Mouse (Mus musculus) thymus, postnatal 4 days (tissue): ENCODE data around the gene Eps8.
A peak's percentile ranks its signal among the peaks of the same experiment; 100 is the strongest.
"Not testable (repeated sequence)": the region's sequence is repeated elsewhere in the genome, so short reads cannot be mapped to it uniquely, and the experiment has no call there.

Experiments
- DNase-seq: peaks from one replicate; pipeline ENCODE4 v3.0.0; 2021

Gene Eps8

DNA sequence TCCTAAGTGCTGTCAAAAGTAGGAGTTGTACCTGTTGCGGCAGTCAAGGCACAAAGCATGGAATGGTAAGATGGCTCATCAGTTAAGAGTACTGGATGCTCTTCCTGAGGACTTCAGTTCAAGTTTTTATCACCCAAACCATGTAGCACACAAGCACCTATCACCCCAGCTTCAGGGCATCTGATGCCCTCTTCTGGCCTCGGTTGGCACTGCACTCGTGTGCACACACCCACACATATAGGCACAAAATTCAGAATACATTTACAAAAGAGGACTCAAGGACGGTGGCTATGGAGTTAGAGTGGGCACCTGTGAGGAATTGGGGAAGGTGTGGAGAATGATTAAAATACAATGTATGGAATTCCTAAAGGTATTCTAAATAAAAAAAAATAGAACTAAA lies 185.1 kb downstream of the Eps8 start:
- DNase-seq = no peak

DNA sequence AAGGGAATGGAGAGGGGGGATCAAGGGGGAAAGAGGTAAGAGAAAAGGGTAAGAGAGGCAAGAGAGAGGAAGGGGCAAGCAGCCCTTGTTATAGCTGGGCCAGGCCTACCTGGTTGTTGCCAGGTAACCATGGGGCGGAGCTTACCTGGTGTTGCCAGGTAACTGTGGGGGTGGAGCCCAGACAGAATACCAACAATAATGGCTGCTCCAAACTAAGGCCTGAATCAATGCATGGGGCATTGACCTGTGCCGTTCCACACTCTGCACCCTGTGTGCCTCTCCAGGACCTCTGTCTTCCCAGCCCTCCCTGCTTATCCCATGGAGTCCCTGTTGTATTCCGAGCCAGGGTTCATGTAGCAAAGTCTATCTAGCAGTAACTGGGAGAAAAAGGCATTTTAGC lies 187.0 kb downstream of the Eps8 start:
- DNase-seq = no peak

DNA sequence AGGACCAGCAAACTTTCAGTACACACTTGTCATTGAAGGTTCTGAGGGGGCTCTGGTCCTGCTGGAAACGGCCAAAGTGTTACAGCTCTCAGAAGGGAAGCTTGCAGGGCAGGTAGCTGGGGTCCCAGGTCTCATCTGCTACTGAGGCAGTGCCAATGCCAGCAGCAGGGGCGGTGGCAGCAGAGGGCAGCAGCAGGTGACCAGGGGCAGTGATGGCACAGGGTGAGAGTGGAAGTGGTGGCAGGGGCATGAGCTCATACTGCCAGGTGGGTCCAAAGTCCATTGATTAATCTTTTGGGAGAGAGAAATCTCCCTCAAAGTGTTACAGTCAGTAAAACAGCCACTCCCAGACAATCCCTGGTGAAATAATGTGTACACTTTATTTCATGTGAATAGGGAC lies 188.4 kb downstream of the Eps8 start:
- no peak for DNase-seq

DNA sequence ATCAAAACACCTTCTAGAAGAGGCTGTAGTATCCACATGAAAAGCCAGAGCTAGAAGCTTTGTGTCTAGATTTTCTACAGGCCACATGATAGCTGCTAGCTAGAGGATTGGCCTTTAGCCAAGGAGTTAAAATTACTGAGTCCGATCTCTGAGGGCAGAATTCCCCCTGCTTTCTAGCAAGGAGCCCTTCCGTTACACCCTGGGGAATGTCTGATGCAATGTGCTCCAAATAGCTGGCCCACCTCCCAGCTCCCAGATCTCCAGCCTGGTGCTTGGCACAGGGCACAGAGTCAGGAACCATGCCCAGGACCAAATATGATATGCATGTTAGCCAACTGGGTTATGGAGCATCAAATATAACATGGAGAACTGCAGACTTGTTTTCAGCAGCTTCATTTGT lies 189.4 kb downstream of the Eps8 start:
- no peak for DNase-seq

DNA sequence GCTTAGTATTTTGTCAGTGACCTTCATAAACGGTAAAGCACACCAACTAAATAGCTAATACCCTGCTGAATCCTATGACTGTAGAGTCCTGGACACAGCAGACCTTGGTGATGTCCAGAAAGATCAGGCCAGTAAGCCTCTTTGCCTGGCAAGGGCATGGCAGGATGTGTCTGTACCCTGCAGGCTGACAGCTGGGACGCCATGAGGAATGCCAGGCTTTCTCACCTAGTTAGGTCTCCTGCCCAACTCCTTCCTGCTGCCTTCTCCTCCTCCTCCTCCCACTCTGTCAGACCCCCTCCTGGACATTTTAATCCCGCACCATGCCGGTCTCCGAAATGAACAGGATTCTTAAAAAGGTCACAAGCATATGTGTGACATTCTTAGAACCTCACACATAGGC lies 190.9 kb downstream of the Eps8 start:
- DNase-seq = no peak

DNA sequence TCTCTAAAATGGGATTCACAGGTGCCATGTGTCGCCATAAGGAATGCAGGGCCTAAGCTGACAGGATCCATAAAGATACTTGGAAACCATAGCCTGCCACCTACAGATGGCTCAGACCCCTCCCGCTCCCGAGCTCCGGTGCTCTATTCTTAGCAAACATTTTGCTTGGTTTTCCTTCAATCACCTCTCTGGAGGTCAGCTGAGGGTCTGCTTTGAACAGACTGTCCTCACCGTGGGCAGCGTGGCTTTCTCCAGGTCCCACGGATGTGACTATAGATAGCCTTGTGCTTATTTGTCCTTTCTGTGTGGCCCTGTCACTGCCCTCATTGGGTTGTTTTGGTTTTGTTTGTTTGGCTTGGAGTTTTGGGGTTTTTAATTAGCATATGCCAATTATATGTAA lies 196.5 kb downstream of the Eps8 start:
- no peak for DNase-seq

DNA sequence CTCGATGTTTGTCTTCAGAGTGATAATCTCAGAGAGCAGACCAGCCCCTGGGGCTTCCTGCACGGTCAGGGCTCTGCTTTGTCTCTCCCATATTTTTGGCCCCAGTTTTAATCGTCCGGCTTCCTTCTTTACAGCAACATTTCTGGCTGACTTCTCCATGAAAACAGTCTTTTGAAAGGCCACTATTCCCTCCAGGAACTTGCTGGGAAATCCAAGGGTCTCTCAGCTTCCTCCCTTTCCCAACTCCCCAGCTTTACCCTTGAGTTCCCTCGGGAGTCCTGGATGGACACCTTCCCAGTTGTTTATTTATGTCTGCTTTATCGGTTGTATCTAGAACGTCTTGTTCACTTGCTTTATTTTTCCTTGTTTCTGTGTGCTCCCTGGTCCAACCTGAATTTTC lies 197.5 kb downstream of the Eps8 start:
- DNase-seq = no peak

DNA sequence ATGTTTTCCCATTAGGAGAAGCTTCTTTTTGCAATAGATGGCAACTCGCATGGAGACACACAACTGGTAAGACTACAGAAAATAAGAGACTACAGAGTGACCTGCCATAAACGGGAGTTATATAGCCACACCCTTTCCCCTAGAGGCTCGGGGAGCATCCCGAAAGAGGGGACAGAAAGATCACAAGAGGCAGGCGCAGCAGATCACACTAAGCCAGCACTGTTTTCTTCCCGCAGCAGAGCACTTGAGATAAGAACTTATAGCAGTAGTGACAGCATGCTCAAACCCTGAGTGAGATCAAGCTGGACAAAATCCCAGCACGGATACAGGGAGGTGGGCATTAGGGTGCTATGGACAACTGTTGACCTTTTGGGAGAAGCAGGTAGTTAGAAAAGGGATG lies 198.6 kb downstream of the Eps8 start:
- DNase-seq = no peak

DNA sequence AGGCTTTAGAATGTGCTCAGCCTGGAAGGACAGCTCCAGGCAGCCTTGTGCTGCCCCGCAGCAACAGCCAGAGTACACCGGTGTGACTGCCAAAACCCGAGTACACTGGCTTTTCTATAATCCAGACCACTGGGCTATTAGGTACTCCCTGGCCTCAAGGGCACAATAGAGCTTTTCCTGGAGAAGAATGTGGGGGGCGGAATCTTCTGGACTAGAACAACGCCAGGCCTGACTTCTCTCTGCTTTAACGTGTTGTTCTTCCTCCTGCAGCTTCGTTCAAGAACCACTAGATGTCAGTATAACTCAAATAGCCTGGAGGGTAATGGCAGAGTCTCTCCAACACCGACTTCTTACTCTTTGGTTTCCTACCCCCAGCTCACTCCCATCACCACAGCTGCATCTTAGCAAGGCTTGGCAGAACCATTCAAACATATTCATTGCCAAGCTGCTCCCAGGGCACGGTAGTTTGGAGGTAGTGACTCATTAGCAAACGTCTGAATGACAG lies 199.1 kb downstream of the Eps8 start:
- peak; percentile 10 for DNase-seq

DNA sequence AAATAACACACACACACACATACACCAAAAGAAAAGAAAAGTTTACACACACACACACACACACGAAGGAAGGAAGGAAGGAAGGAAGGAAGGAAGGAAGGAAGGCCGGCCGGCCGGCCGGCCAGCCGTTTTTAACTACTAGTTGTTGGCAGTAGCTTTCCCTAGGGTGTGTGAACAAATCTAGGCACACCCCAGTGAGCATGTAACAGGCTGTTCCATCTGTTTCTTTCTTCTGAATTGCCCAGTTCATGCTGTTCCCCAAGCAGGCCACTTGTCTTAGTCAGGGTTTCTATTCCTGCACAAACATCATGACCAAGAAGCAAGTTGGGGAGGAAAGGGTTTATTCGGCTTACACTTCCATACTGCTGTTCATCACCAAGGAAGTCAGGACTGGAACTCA lies 208.6 kb downstream of the Eps8 start:
- not testable (repeated sequence) for DNase-seq

DNA sequence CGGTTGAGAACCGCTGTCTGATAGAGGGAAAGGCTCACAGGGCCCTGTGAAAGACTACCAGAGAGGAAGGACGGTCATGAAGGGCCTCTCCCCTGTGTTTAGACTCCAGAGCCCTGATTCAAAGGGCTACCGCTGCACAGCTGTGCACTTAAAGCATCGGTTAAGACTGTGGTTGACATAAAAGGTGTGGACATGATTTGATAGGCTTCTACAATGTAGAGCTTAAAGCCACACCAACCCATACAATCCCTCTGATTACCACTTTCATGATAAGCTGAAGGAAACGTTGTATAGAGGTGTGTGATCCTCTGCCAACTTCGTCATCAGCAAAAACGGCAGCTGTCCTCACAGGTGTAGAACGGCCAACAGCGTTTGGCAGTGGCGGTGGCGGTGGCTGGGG lies 211.6 kb downstream of the Eps8 start:
- DNase-seq = no peak

DNA sequence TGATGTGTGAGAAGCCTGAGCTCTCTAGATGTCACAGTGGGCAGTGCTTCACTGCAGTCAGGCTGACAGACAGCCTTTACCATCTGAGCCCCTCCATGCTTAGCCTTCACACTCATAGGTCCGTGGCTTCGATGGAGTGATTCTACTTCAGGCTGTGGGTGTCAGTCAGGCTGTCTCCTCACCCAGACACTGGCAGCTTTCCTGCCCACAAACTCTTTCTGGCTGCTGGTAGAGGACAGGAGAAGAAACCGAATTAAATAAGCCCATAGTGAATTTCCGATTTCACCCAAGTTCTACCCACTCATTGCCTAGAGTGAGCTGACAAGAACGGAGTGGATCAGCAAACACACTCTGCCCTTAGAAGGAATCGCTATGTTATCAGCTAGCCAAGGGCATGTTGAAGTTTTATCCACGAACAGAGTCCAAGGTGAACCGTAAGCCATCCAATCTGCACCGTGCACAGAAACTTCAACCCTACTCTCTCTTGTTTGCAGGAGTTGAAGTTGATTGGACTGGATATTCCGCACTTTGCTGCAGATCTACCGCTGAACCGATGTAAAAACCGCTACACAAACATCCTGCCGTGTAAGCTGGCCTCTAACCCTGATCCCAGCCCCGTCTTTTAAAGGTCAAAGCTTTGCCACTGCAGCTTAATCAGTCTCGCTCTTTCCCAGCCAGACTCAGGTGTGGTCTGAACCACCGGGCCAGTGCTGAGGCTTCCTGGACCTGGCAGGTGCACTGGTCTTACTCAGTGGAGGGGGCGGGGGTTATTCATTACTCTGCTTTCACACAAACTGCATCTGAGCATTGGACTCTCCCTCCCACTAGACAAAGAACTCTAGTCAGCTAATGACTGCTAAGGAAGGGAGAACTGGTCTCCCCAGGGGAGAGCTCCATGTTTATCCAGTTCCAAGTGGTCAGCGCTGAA lies 213.9 kb downstream of the Eps8 start:
- DNase-seq = no peak

DNA sequence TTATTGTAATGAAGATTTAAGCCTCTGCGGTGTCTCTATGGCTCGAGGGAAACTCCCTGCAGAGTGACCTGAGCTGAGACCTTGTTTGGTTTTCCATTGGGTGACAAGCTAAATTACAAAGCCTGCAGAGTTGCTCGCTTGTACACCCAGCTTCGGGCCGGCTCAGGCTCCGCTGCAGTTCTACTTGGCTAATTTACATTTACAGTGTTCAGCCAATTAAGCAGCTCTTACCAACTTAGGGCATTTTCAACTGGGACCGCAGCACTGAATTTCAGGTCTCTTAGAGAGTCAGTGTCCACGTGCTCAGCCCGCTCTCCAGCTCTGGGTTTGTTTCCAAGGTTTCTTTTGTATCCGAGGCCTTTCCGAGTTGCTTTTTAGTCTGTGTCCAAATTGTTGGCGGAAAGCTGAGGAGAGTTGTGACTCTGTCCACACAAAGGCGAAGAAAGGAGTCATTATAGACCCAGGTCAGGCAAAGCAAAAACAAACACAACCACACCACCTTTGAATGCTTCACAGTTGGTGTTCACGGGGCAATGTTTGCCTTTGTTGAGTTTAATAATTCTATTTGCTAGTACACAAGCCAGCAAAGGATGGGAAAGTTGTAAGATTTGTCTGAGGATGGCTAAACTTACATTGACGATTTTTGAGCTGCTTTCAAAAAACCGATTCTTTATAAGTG lies 216.6 kb downstream of the Eps8 start:
- no peak for DNase-seq

DNA sequence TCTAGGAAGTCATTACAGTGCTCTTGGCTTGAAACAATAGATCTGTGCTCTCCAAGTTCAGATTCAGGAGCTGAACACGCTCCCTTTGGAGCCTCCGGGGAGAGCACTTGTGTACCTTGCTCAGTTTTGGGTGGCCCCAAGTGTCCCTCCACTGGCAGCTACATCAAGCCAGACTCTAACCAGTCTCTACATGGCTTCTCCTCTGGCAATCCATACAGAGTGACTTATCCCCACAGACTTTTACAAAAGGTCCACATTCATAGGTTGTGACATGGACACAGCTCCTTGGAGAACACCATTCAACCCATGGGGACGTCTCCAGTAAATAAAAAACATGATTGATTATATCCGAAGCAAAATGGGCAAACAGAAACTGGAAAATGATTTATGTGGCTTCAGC lies 217.2 kb downstream of the Eps8 start:
- no peak for DNase-seq

DNA sequence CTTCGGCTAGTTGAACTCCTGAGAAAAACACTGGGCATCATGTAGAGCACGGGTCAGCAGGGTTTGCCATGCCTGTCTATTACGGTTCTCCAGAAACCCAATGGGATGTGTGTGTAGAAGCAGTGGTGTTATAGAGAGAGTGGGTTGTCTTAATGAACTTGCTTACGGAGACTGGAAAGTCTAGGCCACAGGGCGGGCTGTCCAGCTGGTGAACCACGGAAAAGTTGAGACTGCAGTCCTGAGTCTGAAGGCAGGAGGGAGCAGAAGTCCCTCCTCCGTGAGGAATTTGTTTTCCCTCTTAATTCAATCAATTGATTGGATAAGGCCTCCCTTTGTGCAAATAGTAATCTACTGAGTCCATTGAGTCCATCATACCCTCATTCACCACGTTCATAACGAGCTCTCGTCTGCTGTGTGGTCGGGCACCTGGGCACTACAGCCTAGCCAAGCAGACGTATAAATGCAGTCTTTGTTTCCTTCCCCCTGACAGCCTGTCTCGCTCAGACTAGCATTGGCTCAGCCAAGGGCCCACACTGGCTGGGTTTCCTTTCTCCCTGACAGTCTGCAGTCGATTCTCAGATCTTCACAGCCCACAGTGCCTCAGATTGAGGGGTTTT lies 221.0 kb downstream of the Eps8 start:
- no peak for DNase-seq
